Mouse (Mus musculus): ENCODE measurements around the gene Phactr2.

Phactr2 gene

DNA sequence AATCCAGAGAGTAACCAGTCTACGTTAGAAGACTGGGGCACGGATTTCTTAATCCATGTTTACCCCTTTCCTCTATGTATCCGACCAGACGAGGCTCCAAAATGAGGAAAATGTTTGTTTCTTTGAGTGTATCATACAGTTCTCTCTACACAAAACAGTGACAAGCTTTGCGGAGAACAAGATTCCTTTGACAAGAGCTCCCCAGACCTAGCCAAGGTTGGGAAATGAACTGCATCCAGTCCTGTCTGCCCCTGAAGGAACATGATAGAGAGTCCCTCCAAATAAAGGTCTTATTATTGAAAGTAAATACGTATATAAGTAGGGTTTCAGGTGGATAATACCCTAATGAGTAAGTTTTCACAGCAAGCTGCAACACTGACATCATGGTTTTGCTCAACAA lies 199.1 kb downstream of the Phactr2 start:
- no peak for DNase-seq (ENCODE audit: low spot score)

DNA sequence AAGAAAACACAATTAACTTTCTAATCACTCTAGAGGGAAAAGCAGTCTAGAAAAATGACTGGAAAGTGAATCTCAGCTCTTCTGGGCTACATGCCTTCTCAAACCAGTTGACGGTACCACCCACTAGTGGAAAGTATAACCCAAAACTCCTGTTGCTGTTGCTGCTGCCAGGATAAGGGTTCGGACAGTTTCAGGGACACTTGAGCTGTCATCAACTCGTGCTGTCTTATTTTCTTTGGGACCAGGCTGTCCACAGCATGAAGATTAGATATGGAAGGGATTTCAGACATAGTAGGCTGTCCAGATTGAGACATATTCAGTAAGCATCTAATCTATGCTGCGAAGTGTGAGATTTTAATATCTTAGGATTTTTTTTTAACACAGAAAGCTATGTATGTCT lies 199.5 kb downstream of the Phactr2 start:
- DNase-seq (ENCODE audit: low spot score): no peak

DNA sequence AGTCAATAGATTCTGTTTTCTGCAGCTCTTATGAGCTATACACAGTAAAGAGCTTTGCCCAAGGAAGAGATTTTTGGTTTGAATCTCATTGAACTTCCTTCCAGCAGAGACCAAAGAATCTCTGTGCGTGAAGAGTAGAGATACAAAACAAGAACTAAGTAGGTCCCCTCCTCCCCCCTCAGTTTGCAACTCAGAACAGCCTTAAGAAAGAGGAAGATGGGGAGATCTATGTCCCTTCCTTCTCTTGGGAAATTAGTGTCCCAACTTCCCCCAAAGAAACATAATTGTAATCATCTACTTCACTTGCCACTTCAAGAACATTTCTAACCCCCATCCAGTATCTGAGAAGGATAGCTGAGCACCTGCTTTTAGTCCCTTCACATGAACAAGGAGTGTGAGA lies 200.5 kb downstream of the Phactr2 start:
- DNase-seq (ENCODE audit: low spot score): no peak

DNA sequence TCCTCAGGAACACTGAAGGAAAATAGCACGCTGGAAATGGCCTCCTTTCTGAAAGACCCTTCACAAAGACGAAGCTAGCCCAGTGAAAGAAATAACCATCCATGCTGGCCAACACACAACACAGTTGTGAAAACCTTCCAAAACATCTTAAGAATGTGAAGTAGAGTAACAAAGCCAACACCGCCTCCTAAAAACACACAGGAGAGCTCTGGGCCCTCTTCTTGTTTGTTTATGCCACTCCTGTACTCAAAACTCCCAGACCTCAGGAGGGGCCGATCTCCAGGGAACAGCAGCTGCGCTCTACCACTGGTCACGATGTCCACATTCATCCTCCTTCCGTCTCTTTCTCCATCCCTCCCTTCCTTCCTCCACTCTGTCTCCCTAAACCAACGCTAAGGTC lies 202.5 kb downstream of the Phactr2 start:
- no peak for DNase-seq (ENCODE audit: low spot score)

DNA sequence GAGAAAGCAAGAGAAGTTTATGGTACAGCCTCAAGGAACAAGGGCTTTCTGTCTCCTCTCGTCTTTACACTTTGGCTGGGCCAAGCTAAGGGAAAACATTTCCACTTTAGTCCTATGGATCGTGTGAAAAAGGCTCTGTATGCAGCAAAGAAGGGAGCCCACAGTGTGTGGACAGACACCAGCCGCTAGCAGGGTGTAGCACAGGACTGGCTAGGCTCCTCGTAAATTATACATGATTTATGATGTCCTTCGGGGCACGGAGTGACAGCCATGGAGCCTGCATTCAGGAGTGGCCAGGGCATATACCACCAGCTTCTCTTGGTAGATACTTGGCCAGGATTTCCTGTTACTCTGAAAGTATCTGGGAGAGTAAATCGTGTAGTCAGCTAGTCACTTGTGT lies 203.1 kb downstream of the Phactr2 start:
- no peak for DNase-seq (ENCODE audit: low spot score)

DNA sequence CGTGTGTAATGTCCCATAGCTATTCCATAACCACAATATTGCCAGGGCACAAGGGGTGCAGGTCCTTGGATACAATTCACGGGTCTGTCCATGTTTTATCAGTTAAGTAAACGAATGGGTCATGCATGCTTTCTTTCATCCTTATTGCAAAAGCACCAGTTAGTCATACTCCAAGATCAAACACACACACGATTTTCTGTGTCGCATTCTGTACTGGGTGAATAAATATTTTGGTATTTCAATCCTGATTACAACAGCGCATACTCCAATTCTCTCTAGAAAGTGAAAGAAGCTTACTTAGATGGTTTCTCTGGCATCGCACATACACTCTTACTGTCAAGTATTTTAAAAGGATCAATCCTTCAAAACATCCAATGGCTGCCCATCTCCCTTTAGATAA lies 203.9 kb downstream of the Phactr2 start:
- no peak for DNase-seq (ENCODE audit: low spot score)

DNA sequence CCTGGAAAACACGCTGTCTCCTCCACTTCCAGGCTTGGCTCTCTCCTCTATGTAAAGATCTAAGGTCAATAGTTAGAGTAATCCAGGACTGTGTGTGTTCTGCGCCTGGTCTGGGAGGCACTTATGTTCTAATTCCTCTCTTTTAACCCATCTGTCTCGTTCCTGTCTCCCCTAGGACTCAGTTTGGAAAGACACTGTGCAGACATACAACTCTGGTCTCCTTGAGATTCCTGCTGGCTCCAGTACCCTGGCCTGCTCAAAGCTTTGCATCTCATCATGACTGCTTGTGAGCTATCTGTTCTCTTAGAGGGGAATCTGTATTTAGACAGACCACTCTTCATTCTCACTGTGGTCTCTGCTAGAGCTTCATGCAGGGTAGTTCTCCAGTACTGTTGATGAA lies 215.0 kb downstream of the Phactr2 start:
- no peak for DNase-seq (ENCODE audit: low spot score)

DNA sequence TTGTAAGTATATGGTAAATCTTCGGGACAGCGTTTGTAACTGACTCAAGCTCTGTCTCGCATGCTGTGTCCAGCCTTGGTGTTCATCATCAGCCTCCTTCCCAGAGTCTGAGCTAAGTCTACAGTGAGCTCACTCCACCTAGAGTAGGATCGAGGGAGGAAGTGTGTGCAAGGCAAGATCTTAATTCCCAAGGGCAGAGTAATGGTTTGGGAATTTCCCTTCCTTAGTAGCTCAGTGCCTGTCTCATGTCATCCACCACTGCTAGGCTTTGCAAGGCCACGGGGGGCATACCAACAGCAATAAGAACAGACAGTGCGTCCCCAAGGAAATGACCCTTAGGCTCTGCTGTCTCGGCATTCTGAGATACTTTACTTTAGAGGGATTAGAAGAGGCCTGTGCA lies 218.0 kb downstream of the Phactr2 start:
- DNase-seq (ENCODE audit: low spot score): no peak

DNA sequence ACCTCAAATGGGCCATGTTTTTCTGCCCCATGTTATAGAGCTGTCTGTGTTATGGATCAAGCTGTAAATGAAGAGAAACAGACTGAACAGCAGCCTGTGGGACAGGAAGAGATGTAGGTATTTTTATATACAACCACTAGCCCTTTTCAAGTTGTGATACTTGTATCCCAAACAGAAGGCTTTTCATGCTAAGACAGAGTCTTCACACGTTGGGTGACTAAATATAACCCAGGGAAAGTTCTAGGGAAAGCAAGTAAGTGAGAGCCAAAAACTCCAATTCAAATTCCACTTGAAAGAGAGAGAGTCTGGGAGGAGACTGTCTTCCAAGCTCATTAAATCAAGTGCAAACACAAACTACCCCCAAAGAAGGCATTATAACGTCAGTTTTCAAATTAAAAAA lies 223.9 kb downstream of the Phactr2 start:
- DNase-seq (ENCODE audit: low spot score): no peak

DNA sequence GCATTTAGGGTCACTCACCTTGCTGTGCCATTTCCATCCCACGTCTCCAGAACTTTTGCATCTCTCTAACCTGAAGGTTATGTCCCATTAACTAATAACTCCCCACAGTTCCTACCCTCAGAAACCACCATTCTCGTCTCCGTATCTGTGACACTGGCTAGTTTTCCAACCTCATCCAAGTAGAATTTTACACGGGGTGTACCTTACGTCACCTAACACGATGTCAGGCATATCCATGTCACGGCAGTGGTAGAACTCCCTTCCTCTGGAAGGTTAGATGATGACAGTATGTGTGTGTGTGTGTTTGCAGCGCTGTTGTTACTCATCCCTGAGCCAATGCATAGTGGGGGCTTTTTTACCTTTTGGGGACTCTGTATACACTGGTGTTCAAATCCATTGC lies 225.1 kb downstream of the Phactr2 start:
- no peak for DNase-seq (ENCODE audit: low spot score)

DNA sequence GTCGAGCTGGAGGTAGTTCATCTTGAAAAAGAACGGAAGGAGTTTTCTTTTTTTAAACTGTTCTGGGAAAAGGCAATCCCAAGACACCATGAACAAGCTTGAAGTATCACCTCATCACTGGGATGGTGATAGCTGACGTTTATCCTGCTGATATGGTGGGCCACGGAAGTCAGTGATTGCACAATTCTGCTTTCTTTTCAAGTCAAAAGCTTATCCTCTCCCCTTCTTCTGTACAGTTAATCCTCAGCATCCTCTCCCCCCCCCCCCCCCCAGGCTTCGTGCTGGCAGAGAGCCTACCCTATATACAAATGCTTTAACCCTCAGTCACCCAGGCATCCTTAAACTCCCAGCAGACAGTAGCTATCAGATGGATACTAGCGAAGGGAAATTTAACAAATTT lies 228.5 kb downstream of the Phactr2 start:
- no peak for DNase-seq (ENCODE audit: low spot score)

DNA sequence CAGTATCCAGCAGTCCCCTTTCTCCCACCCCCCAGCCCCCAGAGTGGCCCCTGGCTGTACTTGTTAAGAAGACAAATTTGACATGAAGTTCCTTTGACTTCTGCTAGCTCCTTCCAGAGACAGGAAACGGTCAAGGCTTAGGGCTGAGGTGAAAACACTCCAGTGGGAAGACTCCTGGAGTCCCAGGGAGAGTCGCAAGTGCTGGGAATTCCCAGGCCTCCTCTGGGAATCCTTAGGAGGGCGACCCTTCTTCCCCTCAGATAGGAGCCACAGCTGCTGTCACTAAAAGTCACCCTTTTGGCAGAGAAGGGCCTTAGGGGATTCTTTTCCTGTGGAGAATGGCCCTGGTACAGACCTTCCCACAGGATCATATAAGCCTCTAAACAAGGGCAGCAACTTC lies 230.0 kb downstream of the Phactr2 start:
- DNase-seq (ENCODE audit: low spot score): no peak

DNA sequence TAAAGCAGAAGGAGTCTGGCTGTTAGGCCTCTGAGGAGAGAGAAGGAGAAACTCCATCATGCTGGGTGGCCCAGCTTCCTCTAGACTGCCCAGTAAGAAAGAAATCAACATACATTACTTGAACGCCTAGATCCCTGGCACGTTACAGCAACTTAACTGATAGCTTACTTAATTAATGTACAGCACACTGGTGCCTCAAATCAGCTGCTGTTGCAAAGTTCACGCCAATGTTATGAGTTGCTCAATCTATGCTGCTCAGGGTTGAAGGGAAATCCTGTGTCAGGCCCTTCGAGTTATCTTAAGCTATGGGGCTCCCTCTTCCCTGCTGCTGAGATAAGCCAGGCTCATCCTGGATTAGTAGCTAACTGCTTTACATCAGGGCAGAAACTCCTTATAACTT lies 233.8 kb downstream of the Phactr2 start:
- no peak for DNase-seq (ENCODE audit: low spot score)

DNA sequence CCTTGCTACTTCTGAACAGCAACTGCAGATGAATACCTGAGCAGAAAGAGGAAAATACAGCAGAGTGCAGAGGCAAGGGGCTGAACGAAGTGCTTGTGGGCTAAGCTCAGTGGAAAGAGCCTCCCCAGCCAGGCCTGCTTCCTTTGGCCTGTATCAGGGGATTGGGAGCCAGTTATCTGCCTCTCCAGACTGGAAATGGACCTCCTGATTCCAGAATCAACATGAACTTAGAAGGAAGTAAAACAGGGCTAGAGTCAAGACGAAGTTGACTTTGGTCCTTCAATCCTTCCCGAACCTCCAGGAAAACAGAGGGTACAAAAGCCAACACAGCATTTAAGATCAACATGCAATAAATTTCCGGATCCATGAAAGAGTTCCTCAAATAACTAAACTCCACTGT lies 236.0 kb downstream of the Phactr2 start:
- no peak for DNase-seq (ENCODE audit: low spot score)

DNA sequence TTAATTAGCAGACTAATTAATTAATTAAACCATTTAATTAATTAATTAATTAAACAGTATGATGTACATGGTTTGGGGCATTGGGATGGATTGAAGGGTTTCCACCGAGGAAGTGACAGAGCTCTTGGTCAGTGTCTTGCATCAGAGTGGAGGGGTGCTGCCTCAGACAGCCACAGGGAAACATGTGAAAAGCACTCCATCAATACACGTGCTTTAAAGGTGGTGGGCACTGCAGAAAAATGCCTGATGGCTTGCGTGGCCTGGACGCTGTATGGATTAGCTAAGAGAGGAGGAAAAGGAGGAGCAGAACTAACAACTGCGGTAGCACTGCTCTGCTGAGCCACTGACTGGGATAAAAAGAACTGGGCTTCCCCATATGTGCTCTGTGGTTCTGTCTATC lies 237.3 kb downstream of the Phactr2 start:
- DNase-seq (ENCODE audit: low spot score): no peak

DNA sequence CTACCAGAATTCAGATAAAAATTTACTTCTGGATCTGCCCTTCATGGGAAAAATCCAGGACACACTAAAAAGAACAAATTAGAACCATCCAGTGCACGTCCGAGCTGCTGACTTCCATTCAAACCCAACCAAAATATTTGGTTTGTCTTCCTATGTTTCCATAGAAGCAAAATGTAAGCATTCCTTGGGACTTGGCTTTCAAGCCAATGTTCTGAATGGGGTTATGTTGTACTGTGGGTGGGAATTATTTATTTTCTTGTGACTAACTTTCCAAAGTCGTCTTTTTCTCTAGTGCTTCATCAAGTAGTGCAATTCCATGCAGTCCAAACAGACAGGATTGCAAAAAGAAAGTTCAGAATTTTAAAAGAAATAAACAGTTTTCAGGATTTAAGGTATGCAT lies 239.7 kb downstream of the Phactr2 start:
- no peak for DNase-seq (ENCODE audit: low spot score)

DNA sequence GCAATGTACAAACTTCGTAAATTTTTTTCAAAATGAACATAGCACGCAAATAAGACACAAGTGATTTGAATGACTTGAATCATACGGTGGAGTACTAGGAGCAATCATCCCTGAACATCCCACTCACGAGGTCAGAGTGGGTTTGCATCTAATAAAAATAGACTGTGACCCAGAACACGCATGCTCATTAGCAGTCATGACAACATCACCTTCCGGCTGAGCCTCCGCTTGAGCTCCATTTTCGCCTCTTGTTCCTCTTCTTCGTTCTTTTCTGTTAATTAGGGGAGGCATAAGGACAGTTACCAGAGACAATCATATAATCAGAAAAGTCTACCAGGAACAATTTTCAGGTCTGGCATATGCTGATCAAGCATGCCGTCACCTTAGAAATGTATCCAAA lies 240.3 kb downstream of the Phactr2 start:
- DNase-seq (ENCODE audit: low spot score): no peak

DNA sequence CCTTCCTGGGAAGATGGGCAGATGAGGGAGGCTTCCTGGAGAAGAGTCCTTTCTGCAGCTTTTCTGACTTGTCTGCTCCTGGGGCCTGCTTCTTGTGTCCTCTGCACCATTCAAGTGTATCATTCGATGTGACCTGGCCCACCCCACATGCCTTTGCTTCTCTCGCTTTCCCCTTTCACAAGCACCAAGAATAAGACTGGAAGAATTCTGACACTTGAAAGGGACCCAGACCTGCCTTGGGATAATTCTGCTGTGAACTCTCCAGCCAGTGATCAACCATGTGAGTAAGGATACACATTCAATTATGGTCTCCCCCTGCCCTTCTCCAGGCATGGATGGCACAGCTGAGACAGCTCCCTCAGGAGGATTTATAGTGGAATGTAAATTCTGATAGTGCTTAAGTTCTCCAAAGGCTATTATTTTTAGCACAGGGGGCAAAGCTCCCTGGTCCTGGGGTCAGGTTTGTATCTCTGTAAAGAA lies 241.0 kb downstream of the Phactr2 start:
- DNase-seq (ENCODE audit: low spot score): no peak

DNA sequence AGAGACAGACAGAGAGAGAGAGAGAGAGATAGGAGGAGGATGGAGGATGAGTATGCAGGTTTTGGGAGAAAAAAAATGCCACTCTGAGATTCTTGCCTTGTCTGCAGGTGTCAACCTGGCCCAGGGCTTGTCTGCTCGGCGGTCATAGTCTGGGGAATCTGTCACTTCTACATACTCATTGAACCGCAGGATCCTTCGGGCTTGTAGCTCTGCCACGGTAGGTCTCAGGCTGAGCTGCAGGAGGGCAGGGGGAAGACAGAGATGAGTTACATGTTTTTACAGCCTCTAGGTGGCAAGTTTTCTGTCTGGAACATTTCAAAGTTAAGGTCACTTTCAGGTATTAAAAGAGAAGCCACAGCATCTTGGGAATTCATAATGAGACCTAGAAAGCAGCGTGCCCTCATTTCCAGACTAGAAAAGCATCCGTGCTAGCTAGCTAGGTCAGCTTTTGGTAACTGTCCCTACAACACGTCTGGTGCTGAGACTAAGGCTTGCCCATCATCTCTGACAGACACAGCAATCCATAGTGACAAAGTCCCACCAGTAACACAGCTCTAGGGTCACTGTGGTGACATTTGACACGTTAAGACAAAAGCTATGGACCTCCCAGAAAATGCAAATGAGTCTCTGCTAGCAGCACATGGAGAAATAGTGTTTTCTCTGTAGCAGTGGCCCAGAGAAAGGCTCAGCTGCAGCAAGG lies 241.6 kb downstream of the Phactr2 start:
- DNase-seq (ENCODE audit: low spot score): no peak

DNA sequence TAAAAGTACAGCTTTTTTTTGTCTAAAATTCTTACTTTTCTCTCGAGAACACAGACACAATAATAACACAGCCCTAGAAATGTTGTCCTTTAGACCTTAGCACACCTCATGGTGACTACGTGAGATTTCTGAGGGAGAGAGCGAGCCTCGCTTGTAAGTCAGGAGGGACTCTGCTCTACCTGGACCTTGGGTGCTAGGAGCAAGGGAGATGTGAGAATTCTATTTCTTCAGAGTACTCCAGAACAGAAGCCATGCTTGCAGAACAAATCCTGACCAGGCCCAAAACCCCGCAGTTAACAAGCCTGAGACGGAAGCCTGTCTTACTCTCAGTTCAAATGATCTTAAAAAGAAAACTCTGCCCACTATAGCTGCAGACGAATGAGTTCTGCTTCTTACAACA lies 243.5 kb downstream of the Phactr2 start:
- no peak for DNase-seq (ENCODE audit: low spot score)

DNA sequence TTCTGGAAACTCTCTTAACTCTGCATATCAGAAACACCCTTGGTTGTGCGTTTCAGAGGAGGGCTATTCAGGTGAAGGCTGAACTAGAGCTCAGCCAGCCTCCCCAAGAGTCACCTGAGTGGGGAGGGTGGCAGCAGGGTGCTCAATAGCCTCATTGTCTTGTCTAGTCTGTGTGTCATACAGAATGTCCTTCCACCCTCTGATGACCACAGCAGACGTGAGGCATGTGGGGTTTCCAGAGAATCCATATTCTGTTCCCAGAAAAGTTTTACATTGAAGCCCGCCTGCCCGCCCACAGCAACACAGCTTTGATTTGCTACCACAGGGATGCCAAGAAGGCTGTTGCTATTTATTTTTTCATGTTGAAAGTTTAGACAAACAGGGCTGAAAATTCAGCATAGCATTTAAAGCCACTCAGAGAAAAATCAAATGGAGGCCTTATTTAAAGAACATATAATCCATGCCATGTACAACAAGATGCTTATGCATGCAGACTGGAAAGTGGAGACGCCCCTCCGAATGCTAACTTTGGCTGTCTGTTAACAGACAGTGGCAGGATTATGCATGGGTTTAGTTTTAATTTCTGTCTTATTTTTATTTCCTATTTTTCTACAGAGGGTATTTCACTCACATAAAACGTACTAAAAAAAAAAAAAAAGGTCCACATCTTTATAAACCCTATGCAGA lies 248.7 kb downstream of the Phactr2 start:
- no peak for DNase-seq (ENCODE audit: low spot score)

DNA sequence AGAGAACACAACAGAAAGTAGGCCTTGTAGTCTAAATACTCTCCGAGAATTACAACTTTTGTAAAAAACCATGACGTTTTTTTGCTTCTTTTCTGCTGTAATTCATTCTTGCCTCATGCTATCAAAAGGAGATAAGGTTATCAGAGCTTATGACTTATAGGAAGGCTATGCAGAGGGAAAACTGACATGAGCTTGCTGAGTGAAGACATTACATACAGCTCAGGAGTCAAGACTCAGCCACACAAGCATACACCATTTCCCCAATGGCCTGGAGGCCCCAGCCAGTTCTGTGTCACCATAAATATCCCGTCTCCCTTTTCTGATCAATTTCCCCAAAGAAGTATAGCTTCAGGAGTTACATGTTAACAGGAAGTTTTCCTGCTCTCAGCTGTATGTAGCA lies 252.1 kb downstream of the Phactr2 start:
- DNase-seq (ENCODE audit: low spot score): no peak

DNA sequence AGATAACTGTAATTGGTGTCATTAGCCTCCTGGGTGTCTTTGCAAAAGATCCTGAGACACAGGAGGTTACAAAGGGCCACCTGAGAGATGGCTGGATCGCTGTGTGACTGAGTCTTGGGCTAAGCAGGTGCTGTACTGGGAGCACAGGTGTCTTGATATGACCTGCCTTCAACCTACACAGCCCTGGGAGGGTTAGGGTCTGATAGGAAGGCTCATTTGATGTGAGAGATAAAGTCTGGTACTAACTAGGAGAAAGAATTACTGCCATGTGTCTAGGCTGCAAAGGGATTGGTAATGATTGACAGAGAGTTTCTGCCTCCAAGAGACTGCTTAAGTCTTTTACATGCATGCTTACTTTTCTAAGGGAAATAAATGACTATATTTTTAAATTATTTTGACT lies 254.2 kb downstream of the Phactr2 start:
- DNase-seq (ENCODE audit: low spot score): no peak

DNA sequence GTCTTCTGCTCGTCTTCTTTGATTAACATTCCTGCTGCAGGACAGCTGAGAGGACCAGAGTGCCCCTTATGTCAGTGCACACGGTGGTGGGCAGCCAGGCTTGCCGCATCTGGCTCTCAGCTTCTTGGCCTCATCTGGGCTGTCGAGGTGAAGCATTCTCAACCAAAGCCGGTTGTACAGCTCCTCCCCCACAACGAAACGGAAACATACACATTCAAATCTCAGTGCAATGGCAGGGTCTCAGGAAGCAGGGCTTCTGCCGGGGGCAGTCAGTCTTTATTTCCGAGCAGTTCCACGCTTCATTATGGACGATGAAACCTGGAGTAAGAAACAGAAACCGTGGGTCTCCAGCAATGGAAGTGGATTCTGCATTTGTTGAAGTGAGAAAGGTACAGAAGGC lies 260.3 kb downstream of the Phactr2 start:
- DNase-seq (ENCODE audit: low spot score): no peak
